ENCODE assay signal across 8 mouse cellular contexts in genomic region chr10:17733057-17733456, GRCm38 (mm10). TPM values are rescaled to one million over a fixed set of nuclear protein-coding genes. Genes with fewer than 3 reads are reported as not detected.
DNase-seq lines count a peak whose midpoint lies in the region; ATAC-seq and TF ChIP-seq lines count a peak whose summit lies in the region.
"Had no signal": no experiment of that assay in that cellular context is flagged by ENCODE, and none has a peak within 500 bp of the region (broad histone marks: within the 10 kb centered on the region; RNA-seq: fewer than 3 reads in every experiment).

No protein-coding gene starts in this region.

- H3K79me2 ChIP-seq in MEL (ENCODE audit: control insufficient read depth, insufficient read depth, low read length, poor library complexity): no peaks in the 10 kb centered on the region

- peak; percentile 42 to 96 (median 81) for TF ChIP-seq CTCF in MEL (IDR thresholded peaks at IDR 0.05 in 2 of 3, conservative IDR thresholded peaks at IDR 0.05 in 1 of 3; ENCODE audit: control insufficient read depth in 1 of 3, insufficient read depth in 1 of 3, low read depth in 2 of 3, low read length in 3 of 3, poor library complexity in 1 of 3, severe bottlenecking in 1 of 3)
- peak; percentile 30; the same call in 1 of the 2 replicates for TF ChIP-seq CTCF in bone marrow, adult 2 months (IDR thresholded peaks at IDR 0.05; ENCODE audit: control insufficient read depth, insufficient read depth, low read length)

- peak; percentile 86 for DNase-seq in MEL (ENCODE audit: low read depth, low spot score)
- DNase-seq in heart, postnatal 10 days: peak; percentile 82 to 86
- DNase-seq in layer of hippocampus, adult 8-10 months (ENCODE audit: low spot score in 2 of 2): peak; percentile 59 to 88
- peak; percentile 47 to 82 for DNase-seq in lung, postnatal 4 days
- peak; percentile 83 for DNase-seq in right cerebral cortex, postnatal 14 days

- peaks cover 0 to 5% of the 10 kb centered on the region in 2 experiments; a peak in 1 of 4 replicates for H3K36me3 ChIP-seq in MEL (ENCODE audit: control insufficient read depth in 1 of 2, insufficient read depth in 2 of 2, low read length in 2 of 2)
- H3K36me3 ChIP-seq: limb, embryonic 13.5 days had no signal

- intact Hi-C loops in heart, postnatal 10 days (cut with DNase I): loop anchor here (1.0 to 10.0 kb wide), 7 partner anchors 64 to 652 kb away; partner anchors contain the start of genes Ect2l, Reps1 and Txlnb

- WGBS in bone marrow, adult 2 months: 18% methylated on average over 4 of the region's 4 CpGs

- peak; percentile 73 for ATAC-seq in erythroblast, adult 5-6 weeks (replicated peaks; ENCODE audit: low FRiP score, poor library complexity, severe bottlenecking)

- TF ChIP-seq EP300 in MEL (IDR thresholded peaks at IDR 0.05; ENCODE audit: low read depth in 1 of 2, low read length in 2 of 2): no peak

- no peak for TF ChIP-seq POLR2A in MEL (IDR thresholded peaks at IDR 0.05; ENCODE audit: control insufficient read depth in 1 of 2, insufficient read depth in 1 of 2, low read depth in 1 of 2, low read length in 2 of 2, poor library complexity in 1 of 2)
- no peak for TF ChIP-seq POLR2A in bone marrow, adult 2 months (IDR thresholded peaks at IDR 0.05; ENCODE audit: borderline replicate concordance, control insufficient read depth, low read depth, low read length)

- H3K9ac ChIP-seq in MEL (ENCODE audit: control insufficient read depth, low read depth, low read length, poor library complexity, severe bottlenecking): no peak overlapping the region
- H3K9ac ChIP-seq: limb, embryonic 13.5 days had no signal

- TF ChIP-seq RAD21 in MEL (IDR thresholded peaks at IDR 0.05; ENCODE audit: low read depth, low read length): peak; percentile 97

- H3K4me1 ChIP-seq in MEL (ENCODE audit: control insufficient read depth in 1 of 2, insufficient read depth in 2 of 2, low read length in 2 of 2): no peaks in the 10 kb centered on the region
- H3K4me1 ChIP-seq in bone marrow, adult 2 months (ENCODE audit: control insufficient read depth, insufficient read depth, low read length): no peaks in the 10 kb centered on the region

- H3K4me3 ChIP-seq in MEL (ENCODE audit: control insufficient read depth in 1 of 2, insufficient read depth in 1 of 2, low read depth in 2 of 2, low read length in 2 of 2): no peak overlapping the region
- no peak overlapping the region for H3K4me3 ChIP-seq in bone marrow, adult 2 months (replicated peaks; ENCODE audit: control insufficient read depth, low read depth, low read length)
- H3K4me3 ChIP-seq: limb, embryonic 13.5 days had no signal

- no peak overlapping the region for H3K27ac ChIP-seq in MEL (ENCODE audit: control insufficient read depth, low read depth, low read length)
- no peak overlapping the region for H3K27ac ChIP-seq in bone marrow, adult 2 months (ENCODE audit: control insufficient read depth, insufficient read depth, low read depth, low read length, poor library complexity)
- H3K27ac ChIP-seq: limb, embryonic 13.5 days had no signal

- no peaks in the 10 kb centered on the region for H3K27me3 ChIP-seq in MEL (ENCODE audit: control insufficient read depth in 1 of 2, insufficient read depth in 2 of 2, low read length in 2 of 2)
- H3K27me3 ChIP-seq: limb, embryonic 13.5 days had no signal

- H3K9me3 ChIP-seq in MEL (replicated peaks; ENCODE audit: insufficient read depth, low read length): no peaks in the 10 kb centered on the region
- H3K9me3 ChIP-seq: limb, embryonic 13.5 days had no signal

TF ChIP-seq in MEL, 35 proteins besides CTCF, POLR2A, EP300 and RAD21:
- peak; percentile 98 for TF ChIP-seq SMC3 (IDR thresholded peaks at IDR 0.05; ENCODE audit: low read depth, low read length)
- TF ChIP-seq ZC3H11A (IDR thresholded peaks at IDR 0.05; ENCODE audit: low read depth, low read length): peak; percentile 98
- no peak for TF ChIP-seq POLR2AphosphoS5 (IDR thresholded peaks at IDR 0.05; ENCODE audit: borderline replicate concordance, low read depth, low read length)
- TF ChIP-seq TBP (IDR thresholded peaks at IDR 0.05; ENCODE audit: low read depth, low read length): 0 out of 2 replicates have a peak, but pooled peaks have one; percentile 30

RNA-seq across cellular contexts. Expression of gene Cited2, which starts 10.0 kb away (rescaled TPM):
- 2.3 and 2.8 TPM in 2 replicates for total RNA-seq in MEL (2012; rRNA removed)
- polyA plus RNA-seq in MEL (2012; ENCODE audit: insufficient read depth in 1 of 2, insufficient read length in 2 of 2, low read depth in 1 of 2, low replicate concordance in 2 of 2, missing spikeins in 1 of 2): 10 to 100 TPM in 1 of 2 experiments, not detected in 1; 13.1 TPM
- polyA plus RNA-seq in bone marrow, adult 2 months (2011; ENCODE audit: insufficient read depth, insufficient read length, low replicate concordance, missing spikeins): 18.5 and 49.1 TPM in 2 replicates
- total RNA-seq in erythroblast, adult 5-6 weeks (2015; ENCODE audit: low replicate concordance): 55.1 and 55.2 TPM in 2 replicates
- total RNA-seq in erythroblast, adult 5-6 weeks (2017; ENCODE audit: low replicate concordance): 14.9 and 27.0 TPM in 2 replicates
- total RNA-seq in heart, postnatal 10 days (2021): 10 to 100 TPM; 29.7 to 32.9 TPM
- total RNA-seq in layer of hippocampus, adult 8-10 months (2022): 10 to 100 TPM; 27.9 to 31.6 (median 29.2) TPM
